Mouse (Mus musculus): ENCODE data around the gene Lama5. TPM values are rescaled to one million over a fixed set of nuclear protein-coding genes. Genes with fewer than 3 reads are reported as not detected.

Gene Lama5
- polyA plus RNA-seq, 2 experiments = 31.2 to 47.3 TPM

DNA sequence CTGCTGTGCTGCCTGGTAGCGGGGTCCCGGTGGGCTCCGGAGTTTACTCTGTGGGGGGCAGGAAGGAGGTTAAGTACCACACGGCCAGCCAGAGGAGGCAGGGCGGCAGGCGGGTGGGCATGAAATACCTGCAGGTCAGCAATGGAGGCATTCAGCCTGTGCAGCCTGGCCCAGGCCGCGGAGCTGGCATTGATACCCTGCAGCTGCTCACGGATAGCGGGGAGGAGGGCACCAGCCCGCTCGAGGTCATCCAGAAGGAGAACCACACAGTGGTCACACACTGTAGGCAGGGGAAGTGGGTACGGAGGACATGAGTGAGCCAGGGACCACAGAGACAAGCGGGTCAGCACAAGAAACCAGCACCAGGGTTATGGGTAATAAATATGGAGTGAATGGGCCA is 40.0 kb downstream of the Lama5 start:
- H3K36me3 ChIP-seq (ENCODE audit: control insufficient read depth, insufficient read depth, low read length) = peaks cover 3% of the 10 kb centered on the region; the same call in 1 of the 2 replicates
- 85% methylated on average over 14 of the region's 14 CpGs for WGBS
- TF ChIP-seq POLR2A (IDR thresholded peaks at IDR 0.05; ENCODE audit: borderline replicate concordance, extremely low read depth, insufficient read depth, insufficient read length) = no peak
- H3K9ac ChIP-seq (ENCODE audit: low read depth, low read length, severe bottlenecking) = no peak overlapping the region
- H3K4me1 ChIP-seq (ENCODE audit: control insufficient read depth, insufficient read depth, low read length) = no peaks in the 10 kb centered on the region
- ATAC-seq (ENCODE audit: low FRiP score, low read depth) (no peak), DNase-seq (ENCODE audit: low spot score) (no peak)
- H3K4me2 ChIP-seq (replicated peaks; ENCODE audit: low read depth, low read length, severe bottlenecking) = no peak overlapping the region
- H3K27ac ChIP-seq (replicated peaks; ENCODE audit: low read depth, low read length) = no peak overlapping the region
- no peak overlapping the region for H3K4me3 ChIP-seq (replicated peaks; ENCODE audit: low read length)
- H3K27me3 ChIP-seq (ENCODE audit: control insufficient read depth, insufficient read depth, low read length) = no peaks in the 10 kb centered on the region
- H3K9me3 ChIP-seq (ENCODE audit: control insufficient read depth, low read length) = no peaks in the 10 kb centered on the region

- Histone ChIP-seq H3K9ac (ENCODE audit: low read depth, low read length, severe bottlenecking) (no peak overlapping the region), H3K27ac (replicated peaks; ENCODE audit: low read depth, low read length) (no peak overlapping the region), H3K4me2 (replicated peaks; ENCODE audit: low read depth, low read length, severe bottlenecking) (no peak overlapping the region), H3K4me3 (replicated peaks; ENCODE audit: low read length) (no peak overlapping the region), H3K4me1 (ENCODE audit: control insufficient read depth, insufficient read depth, low read length) (no peaks in the 10 kb centered on the region), H3K9me3 (ENCODE audit: control insufficient read depth, low read length) (no peaks in the 10 kb centered on the region), H3K27me3 (ENCODE audit: control insufficient read depth, insufficient read depth, low read length) (no peaks in the 10 kb centered on the region), H3K36me3 (ENCODE audit: control insufficient read depth, insufficient read depth, low read length) (peaks cover 6% of the 10 kb centered on the region; the same call in 1 of the 2 replicates)
- ATAC-seq (ENCODE audit: low FRiP score, low read depth) (no peak), DNase-seq (ENCODE audit: low spot score) (no peak)
- TF ChIP-seq POLR2A (IDR thresholded peaks at IDR 0.05; ENCODE audit: borderline replicate concordance, extremely low read depth, insufficient read depth, insufficient read length) = no peak
- WGBS = 81% methylated on average over 6 of the region's 6 CpGs
Observed at GRCm38 (mm10) chr2:180184752-180185109, 40.9 kb downstream of the Lama5 start.

- Histone ChIP-seq H3K36me3 (ENCODE audit: control insufficient read depth, insufficient read depth, low read length) (peaks cover 11% of the 10 kb centered on the region), H3K9me3 (ENCODE audit: control insufficient read depth, low read length) (no peaks in the 10 kb centered on the region), H3K4me1 (ENCODE audit: control insufficient read depth, insufficient read depth, low read length) (no peaks in the 10 kb centered on the region), H3K27me3 (ENCODE audit: control insufficient read depth, insufficient read depth, low read length) (no peaks in the 10 kb centered on the region), H3K4me2 (replicated peaks; ENCODE audit: low read depth, low read length, severe bottlenecking) (no peak overlapping the region), H3K4me3 (replicated peaks; ENCODE audit: low read length) (no peak overlapping the region), H3K27ac (replicated peaks; ENCODE audit: low read depth, low read length) (no peak overlapping the region), H3K9ac (ENCODE audit: low read depth, low read length, severe bottlenecking) (no peak overlapping the region)
- no peak for TF ChIP-seq POLR2A (IDR thresholded peaks at IDR 0.05; ENCODE audit: borderline replicate concordance, extremely low read depth, insufficient read depth, insufficient read length)
- no peak for DNase-seq (ENCODE audit: low spot score)
- no peak for ATAC-seq (ENCODE audit: low FRiP score, low read depth)
- 80% methylated on average over 24 of the region's 24 CpGs for WGBS
Observed at GRCm38 (mm10) chr2:180184011-180184751, 41.5 kb downstream of the Lama5 start.

GRCm38 (mm10) chr2:180181542-180181941 is 44.1 kb downstream of the Lama5 start:
- 84% methylated on average over 9 of the region's 9 CpGs for WGBS
- Histone ChIP-seq H3K4me1 (ENCODE audit: control insufficient read depth, insufficient read depth, low read length) (no peaks in the 10 kb centered on the region), H3K9ac (ENCODE audit: low read depth, low read length, severe bottlenecking) (no peak overlapping the region), H3K4me2 (replicated peaks; ENCODE audit: low read depth, low read length, severe bottlenecking) (no peak overlapping the region), H3K27ac (replicated peaks; ENCODE audit: low read depth, low read length) (no peak overlapping the region), H3K27me3 (ENCODE audit: control insufficient read depth, insufficient read depth, low read length) (no peaks in the 10 kb centered on the region), H3K9me3 (ENCODE audit: control insufficient read depth, low read length) (no peaks in the 10 kb centered on the region), H3K36me3 (ENCODE audit: control insufficient read depth, insufficient read depth, low read length) (peaks cover 37% of the 10 kb centered on the region), H3K4me3 (replicated peaks; ENCODE audit: low read length) (no peak overlapping the region)
- no peak for TF ChIP-seq POLR2A (IDR thresholded peaks at IDR 0.05; ENCODE audit: borderline replicate concordance, extremely low read depth, insufficient read depth, insufficient read length)
- ATAC-seq (ENCODE audit: low FRiP score, low read depth) (no peak), DNase-seq (ENCODE audit: low spot score) (no peak)

- Histone ChIP-seq H3K4me3 (replicated peaks; ENCODE audit: low read length) (no peak overlapping the region), H3K36me3 (ENCODE audit: control insufficient read depth, insufficient read depth, low read length) (peaks cover 66% of the 10 kb centered on the region)
Observed at GRCm38 (mm10) chr2:180175725-180176124, 49.9 kb downstream of the Lama5 start.

More at GRCm38 (mm10) chr2:180175725-180176124, 49.9 kb downstream of the Lama5 start:
- H3K9me3 ChIP-seq (ENCODE audit: control insufficient read depth, low read length) = no peaks in the 10 kb centered on the region
- H3K27me3 ChIP-seq (ENCODE audit: control insufficient read depth, insufficient read depth, low read length) = no peaks in the 10 kb centered on the region
- H3K4me2 ChIP-seq (replicated peaks; ENCODE audit: low read depth, low read length, severe bottlenecking) = no peak overlapping the region
- DNase-seq (ENCODE audit: low spot score) = no peak
- no peak for TF ChIP-seq POLR2A (IDR thresholded peaks at IDR 0.05; ENCODE audit: borderline replicate concordance, extremely low read depth, insufficient read depth, insufficient read length)
- 90% methylated on average over 7 of the region's 7 CpGs for WGBS
- no peak for ATAC-seq (ENCODE audit: low FRiP score, low read depth)
- peaks cover 10% of the 10 kb centered on the region; the same call in 1 of the 2 replicates for H3K4me1 ChIP-seq (ENCODE audit: control insufficient read depth, insufficient read depth, low read length)
- H3K9ac ChIP-seq (ENCODE audit: low read depth, low read length, severe bottlenecking) = no peak overlapping the region
- no peak overlapping the region for H3K27ac ChIP-seq (replicated peaks; ENCODE audit: low read depth, low read length)
